Mouse (Mus musculus): Measurements from ENCODE around the gene Retn. TPM values are rescaled to one million over a fixed set of nuclear protein-coding genes. Genes with fewer than 3 reads are reported as not detected.

Retn gene
- polyA plus RNA-seq, 1 experiment from 2014 or later, result 0.30 TPM

DNA sequence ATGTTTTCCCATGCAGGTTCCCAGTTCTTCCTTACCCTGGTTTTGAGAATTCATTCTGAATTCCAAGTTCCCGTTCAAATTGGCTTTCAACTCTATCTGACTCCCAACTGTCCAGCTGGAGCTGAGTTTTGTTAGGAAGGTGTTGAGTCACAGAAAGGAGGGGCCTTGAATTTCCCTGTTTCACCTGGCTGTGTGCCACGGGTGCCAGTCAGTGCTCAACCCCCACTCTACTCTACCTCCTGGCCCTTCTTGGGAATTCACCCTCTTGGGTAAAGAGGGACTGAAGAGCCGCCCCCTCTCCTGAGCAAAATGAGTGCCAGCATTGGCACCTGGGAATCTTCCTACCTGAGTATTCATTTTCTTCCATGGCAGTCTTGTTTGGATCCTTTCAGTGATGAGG is 35.2 kb downstream of the Retn start:
- no peaks in the 10 kb centered on the region for H3K4me1 ChIP-seq
- DNase-seq (ENCODE audit: extremely low spot score, low spot score), result no peak
- no peak overlapping the region for H3K4me3 ChIP-seq
- peaks cover 3% of the 10 kb centered on the region; the same call in 1 of the 2 replicates for H3K9me3 ChIP-seq
- no peak overlapping the region for H3K27ac ChIP-seq
- 80% methylated on average over 3 of the region's 3 CpGs for WGBS
- no peaks in the 10 kb centered on the region for H3K27me3 ChIP-seq (ENCODE audit: poor library complexity, severe bottlenecking)
- no peaks in the 10 kb centered on the region for H3K36me3 ChIP-seq (replicated peaks)

- 87% methylated on average over 3 of the region's 3 CpGs for WGBS
- Histone ChIP-seq H3K27ac (no peak within 1 kb of the TSS), H3K4me3 (no peak within 1 kb of the TSS), H3K4me1 (no peaks in the 10 kb centered on the region), H3K27me3 (ENCODE audit: poor library complexity, severe bottlenecking) (no peaks in the 10 kb centered on the region), H3K36me3 (replicated peaks) (no peaks in the 10 kb centered on the region), H3K9me3 (peaks cover 3% of the 10 kb centered on the region)
- no peak for DNase-seq (ENCODE audit: extremely low spot score, low spot score)
Measured at GRCm38 (mm10) chr8:3694121-3694520, 38.6 kb downstream of the Retn start, which contains the start of gene Fcer2a. Gene Fcer2a (minus strand): TSS chr8:3694175.

- Histone ChIP-seq H3K36me3 (replicated peaks) (no peaks in the 10 kb centered on the region), H3K9me3 (no peaks in the 10 kb centered on the region; the same call in 1 of the 2 replicates), H3K27me3 (ENCODE audit: poor library complexity, severe bottlenecking) (no peaks in the 10 kb centered on the region), H3K4me3 (no peak overlapping the region), H3K27ac (no peak overlapping the region), H3K4me1 (no peaks in the 10 kb centered on the region)
- 90% methylated on average over 1 of the region's 1 CpGs for WGBS
- no peak for DNase-seq (ENCODE audit: extremely low spot score, low spot score)
Measured at GRCm38 (mm10) chr8:3701491-3701890, 45.9 kb downstream of the Retn start.

GRCm38 (mm10) chr8:3705711-3706110 is 50.1 kb downstream of the Retn start:
- WGBS, result 59% methylated on average over 4 of the region's 4 CpGs
- Histone ChIP-seq H3K27ac (no peak overlapping the region), H3K36me3 (replicated peaks) (no peaks in the 10 kb centered on the region), H3K27me3 (ENCODE audit: poor library complexity, severe bottlenecking) (no peaks in the 10 kb centered on the region), H3K9me3 (0 out of 2 replicates have a peak, but pooled peaks cover 5% of the 10 kb centered on the region), H3K4me3 (no peak overlapping the region), H3K4me1 (no peaks in the 10 kb centered on the region)
- DNase-seq (ENCODE audit: extremely low spot score, low spot score), result no peak

DNA sequence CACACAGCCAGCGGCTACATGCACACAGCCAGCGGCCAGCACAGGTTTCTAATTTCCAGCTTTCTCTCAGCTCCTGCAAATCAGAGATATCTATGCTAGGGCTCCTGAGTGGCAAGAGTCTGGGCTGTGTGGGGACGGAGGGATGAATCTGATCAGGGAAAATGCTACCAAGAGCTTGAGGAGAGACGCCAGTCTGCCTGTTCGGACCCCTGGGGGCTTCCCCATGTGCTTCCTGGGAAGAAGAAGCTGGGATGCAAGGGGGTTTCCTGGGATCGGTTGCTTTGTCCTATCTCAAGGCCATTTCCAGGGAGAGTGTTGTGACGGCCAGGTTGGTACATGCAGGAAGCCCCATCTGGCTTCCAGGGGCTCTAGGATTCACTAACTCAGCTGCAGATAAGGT is 52.0 kb downstream of the Retn start:
- H3K9me3 ChIP-seq, result 0 out of 2 replicates have a peak, but pooled peaks cover 5% of the 10 kb centered on the region
- no peaks in the 10 kb centered on the region for H3K36me3 ChIP-seq (replicated peaks)
- no peak overlapping the region for H3K4me3 ChIP-seq
- H3K27me3 ChIP-seq (ENCODE audit: poor library complexity, severe bottlenecking), result no peaks in the 10 kb centered on the region
- no peak for DNase-seq (ENCODE audit: extremely low spot score, low spot score)
- H3K4me1 ChIP-seq, result no peaks in the 10 kb centered on the region
- no peak overlapping the region for H3K27ac ChIP-seq
- 81% methylated on average over 7 of the region's 7 CpGs for WGBS

Other genes with a start within 250 kb of the Retn start
- 4.5 and 5.8 TPM in 2 replicates for gene Pex11g, start 188.1 kb upstream of the Retn start, polyA plus RNA-seq (2016; fragmentation: Nextera tagmentation; extraction: Ambion mirVana)
- gene Tex45, start 184.9 kb upstream of the Retn start, polyA plus RNA-seq (2016; fragmentation: Nextera tagmentation; extraction: Ambion mirVana), result not detected in 2 replicates
- gene Zfp358, start 162.6 kb upstream of the Retn start, polyA plus RNA-seq (2016; fragmentation: Nextera tagmentation; extraction: Ambion mirVana), result 61.6 and 64.8 TPM in 2 replicates
- gene Mcoln1, start 155.3 kb upstream of the Retn start, polyA plus RNA-seq (2016; fragmentation: Nextera tagmentation; extraction: Ambion mirVana), result 56.9 and 59.3 TPM in 2 replicates
- 21.2 and 22.1 TPM in 2 replicates for gene Pnpla6, start 140.4 kb upstream of the Retn start, polyA plus RNA-seq (2016; fragmentation: Nextera tagmentation; extraction: Ambion mirVana)
- gene C330021F23Rik, start 87.8 kb upstream of the Retn start, polyA plus RNA-seq (2016; fragmentation: Nextera tagmentation; extraction: Ambion mirVana), result 8.4 and 13.1 TPM in 2 replicates
- gene Camsap3, start 68.5 kb upstream of the Retn start, polyA plus RNA-seq (2016; fragmentation: Nextera tagmentation; extraction: Ambion mirVana), result 11.6 and 12.7 TPM in 2 replicates
- 76.9 and 79.5 TPM in 2 replicates for gene Xab2, start 34.5 kb upstream of the Retn start, polyA plus RNA-seq (2016; fragmentation: Nextera tagmentation; extraction: Ambion mirVana)
- 83.0 and 92.6 TPM in 2 replicates for gene Pet100, start 34.2 kb upstream of the Retn start, polyA plus RNA-seq (2016; fragmentation: Nextera tagmentation; extraction: Ambion mirVana)
- gene Pcp2, start 30.2 kb upstream of the Retn start, polyA plus RNA-seq (2016; fragmentation: Nextera tagmentation; extraction: Ambion mirVana), result 0.32 and 0.85 TPM in 2 replicates
- gene Stxbp2, start 24.8 kb upstream of the Retn start, polyA plus RNA-seq (2016; fragmentation: Nextera tagmentation; extraction: Ambion mirVana), result 35.8 and 38.1 TPM in 2 replicates
- 0.09 and 0.20 TPM in 2 replicates for gene Mcemp1, start 10.0 kb downstream of the Retn start, polyA plus RNA-seq (2016; fragmentation: Nextera tagmentation; extraction: Ambion mirVana)
- gene Fcor, start 16.6 kb downstream of the Retn start, polyA plus RNA-seq (2016; fragmentation: Nextera tagmentation; extraction: Ambion mirVana), result 11.2 and 12.1 TPM in 2 replicates
- 43.3 and 47.5 TPM in 2 replicates for gene Trappc5, start 20.5 kb downstream of the Retn start, polyA plus RNA-seq (2016; fragmentation: Nextera tagmentation; extraction: Ambion mirVana)
- 0.22 and 0.38 TPM in 2 replicates for gene Fcer2a, start 38.4 kb downstream of the Retn start, polyA plus RNA-seq (2016; fragmentation: Nextera tagmentation; extraction: Ambion mirVana)
- not detected in 2 replicates for gene Clec4g, start 64.9 kb downstream of the Retn start, polyA plus RNA-seq (2016; fragmentation: Nextera tagmentation; extraction: Ambion mirVana)
- not detected in 2 replicates for gene Cd209a, start 93.2 kb downstream of the Retn start, polyA plus RNA-seq (2016; fragmentation: Nextera tagmentation; extraction: Ambion mirVana)
- gene Cd209e, start 198.5 kb downstream of the Retn start, polyA plus RNA-seq (2016; fragmentation: Nextera tagmentation; extraction: Ambion mirVana), result not detected in 2 replicates
- not detected in 2 replicates for gene Cd209d, start 222.8 kb downstream of the Retn start, polyA plus RNA-seq (2016; fragmentation: Nextera tagmentation; extraction: Ambion mirVana)